Mouse (Mus musculus) lung, postnatal 25 days (tissue): ENCODE results near the gene Kirrel3.

Experiments
- DNase-seq: peaks from one replicate; pipeline ENCODE4 v3.0.0; 2022; ENCODE audit warnings: low spot score

Kirrel3 gene

DNA sequence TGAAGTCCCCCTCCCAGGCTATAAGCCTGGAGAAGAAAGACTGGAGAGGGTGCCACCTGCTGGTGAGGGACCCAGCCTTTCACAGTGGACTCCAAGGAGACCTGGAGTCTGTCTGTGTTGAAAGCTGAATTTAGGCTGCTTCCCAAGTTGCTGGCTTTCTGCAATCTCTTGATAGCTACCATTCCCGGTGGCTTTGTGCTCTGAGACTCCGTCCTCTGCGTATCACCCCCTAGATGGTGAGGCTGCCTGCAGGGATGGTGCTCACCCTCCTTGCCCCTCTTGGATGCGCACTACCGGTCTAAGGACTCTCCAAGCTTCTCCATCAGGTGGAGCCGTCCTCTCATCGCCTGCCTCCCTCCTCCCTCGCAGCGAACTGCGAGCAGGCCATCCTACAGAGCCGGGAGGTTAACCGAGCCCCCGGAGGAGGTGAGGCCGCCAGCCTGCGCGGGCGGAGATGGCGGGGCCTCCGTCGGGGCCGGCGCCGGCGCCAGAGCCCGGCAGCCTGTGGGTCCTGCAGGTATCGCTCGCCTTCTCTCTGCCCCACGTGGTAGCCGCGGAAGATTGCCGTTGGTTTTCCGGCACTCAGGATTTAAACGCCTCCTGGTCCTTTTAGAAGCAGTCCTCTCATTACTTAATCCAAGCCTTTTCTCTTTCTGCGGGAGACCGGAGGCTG lies at the start of gene Kirrel3:
Gene Kirrel3, plus strand, starts transcription at position 136 of the 673 bp plus-strand sequence.
- peak; percentile 15 for DNase-seq

DNA sequence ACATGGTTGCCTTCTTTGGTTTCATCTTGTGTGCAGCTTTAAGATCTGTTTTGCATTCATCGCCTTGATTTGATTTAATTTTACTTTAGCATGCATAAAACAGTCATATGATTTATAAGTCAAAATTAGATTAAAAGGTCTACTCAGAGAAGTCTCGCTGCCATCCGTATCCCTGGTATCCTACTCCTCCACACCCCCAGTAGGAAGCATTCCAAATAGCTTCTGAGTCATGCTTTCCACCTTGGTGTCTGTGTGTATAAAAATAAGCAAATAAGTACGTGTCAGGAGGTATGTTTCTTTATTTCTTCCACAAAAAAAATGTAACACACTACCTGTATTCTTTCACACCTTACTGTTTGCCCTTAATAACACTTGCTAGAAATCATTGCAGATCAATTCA lies 45.0 kb upstream of the Kirrel3 start:
- DNase-seq: no peak

DNA sequence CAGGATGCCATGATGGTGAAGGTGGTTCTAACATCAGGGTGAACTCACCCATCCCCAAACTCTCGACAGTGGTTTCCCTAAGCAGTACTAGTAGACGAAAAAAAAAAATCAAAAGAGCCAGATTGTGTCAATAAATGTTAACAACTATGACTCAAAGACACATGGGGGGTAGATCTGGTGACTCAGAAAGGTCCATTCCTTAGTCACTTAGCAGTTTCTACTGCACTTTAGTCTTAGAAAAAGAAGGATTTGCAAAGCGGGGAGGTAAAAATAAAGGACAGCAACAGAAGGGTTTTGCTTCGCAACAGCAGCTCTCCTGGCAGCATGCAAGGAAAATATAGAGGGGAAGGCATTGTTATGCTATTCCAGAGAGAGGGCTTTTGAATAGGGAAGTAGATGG lies 41.7 kb upstream of the Kirrel3 start:
- no peak for DNase-seq

DNA sequence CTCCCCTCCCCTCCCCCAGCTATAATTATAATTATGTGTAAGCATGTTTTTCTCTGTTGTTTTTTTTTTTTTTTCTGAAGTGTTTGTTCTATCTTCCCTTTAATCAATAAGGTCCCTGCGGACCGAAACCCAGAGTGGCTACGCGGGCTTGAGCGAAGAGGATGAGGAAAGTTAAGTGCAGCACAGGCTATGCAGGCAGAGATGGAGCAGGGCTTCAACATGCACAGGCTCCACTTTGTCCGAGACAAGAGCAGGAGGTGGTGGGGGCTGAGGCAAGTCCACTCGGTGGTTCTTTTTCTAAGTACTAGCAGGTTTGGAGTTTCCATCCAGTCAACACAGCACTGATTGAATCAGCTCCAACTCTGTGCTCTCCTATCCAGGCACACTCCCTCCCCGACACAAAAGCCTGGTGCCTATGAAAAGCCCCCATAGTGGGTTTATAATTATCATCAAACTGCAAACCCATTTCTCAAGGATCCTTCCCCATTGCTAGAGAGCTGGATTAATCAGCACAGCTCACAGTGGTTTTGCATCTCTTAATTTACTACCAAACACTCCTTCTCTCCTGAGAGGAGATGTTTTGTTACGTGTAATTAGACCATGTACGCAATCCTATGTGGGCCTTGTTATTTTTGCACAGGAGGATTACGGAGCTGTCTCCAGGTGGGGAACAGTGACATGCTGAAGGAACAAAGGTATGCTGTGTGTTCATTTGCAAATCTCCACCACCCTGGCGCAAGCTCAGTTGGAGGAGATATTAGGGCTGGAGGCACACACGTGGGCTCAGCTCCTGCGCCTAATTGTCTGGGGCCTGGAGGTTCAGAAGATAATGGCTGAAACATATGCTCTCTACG lies 39.0 kb upstream of the Kirrel3 start:
- DNase-seq: no peak

DNA sequence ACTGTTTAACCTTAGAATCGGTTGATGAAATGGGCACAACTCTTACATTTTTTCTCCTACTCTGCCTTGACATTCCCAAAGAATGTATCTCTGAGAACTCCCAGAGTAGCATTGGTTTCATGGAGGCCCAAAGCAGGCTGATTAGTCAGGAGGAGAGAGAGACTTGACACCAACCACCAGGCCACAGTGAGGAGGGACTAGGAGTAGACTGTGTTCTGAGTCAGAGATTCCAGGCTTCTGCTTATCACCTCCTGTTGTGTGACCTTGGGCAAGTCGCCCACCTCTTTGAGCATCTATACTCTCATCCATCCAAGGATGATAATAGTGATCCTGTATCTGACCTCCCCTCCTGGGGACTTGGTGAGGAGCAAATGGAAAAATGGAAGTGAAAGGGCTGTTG lies 38.0 kb upstream of the Kirrel3 start:
- DNase-seq: no peak

DNA sequence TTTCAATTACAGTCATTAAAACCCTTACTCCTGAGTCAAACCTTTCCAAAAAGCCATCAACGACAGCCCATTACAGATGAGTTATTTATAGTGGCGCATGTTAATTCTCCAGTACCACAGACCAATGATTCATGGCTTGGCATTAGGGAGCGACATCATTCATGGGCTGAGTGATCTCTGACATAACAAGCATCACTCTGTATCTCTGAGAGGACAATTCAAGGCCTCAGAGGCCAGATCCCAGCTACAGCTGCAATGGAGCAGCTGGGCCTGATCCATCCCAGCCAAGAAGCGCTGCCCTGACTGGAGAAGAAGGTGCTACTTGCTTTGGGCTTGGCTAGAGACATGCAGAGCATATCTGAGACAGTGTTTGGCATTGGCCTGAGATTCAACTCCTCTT lies 37.2 kb upstream of the Kirrel3 start:
- no peak for DNase-seq

DNA sequence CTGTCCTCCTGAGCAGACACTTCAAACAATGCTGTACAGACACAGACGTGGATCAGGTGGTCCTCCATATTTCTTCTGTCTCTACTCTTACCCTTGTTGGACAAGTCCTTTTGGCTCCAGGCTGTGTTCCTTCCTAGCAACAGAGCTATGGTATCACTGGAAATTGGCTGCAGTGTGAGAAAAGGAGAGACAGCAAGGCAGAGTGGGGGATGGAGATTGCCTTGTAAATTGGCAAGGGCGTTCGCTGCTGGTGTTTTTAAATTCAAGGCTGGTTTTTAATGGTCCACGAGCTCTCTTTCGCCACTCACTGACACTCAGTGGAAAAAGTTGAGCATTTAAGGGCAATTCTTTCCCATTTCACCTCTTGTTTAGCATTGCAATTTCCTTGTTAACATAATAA lies 27.5 kb upstream of the Kirrel3 start:
- DNase-seq: no peak

DNA sequence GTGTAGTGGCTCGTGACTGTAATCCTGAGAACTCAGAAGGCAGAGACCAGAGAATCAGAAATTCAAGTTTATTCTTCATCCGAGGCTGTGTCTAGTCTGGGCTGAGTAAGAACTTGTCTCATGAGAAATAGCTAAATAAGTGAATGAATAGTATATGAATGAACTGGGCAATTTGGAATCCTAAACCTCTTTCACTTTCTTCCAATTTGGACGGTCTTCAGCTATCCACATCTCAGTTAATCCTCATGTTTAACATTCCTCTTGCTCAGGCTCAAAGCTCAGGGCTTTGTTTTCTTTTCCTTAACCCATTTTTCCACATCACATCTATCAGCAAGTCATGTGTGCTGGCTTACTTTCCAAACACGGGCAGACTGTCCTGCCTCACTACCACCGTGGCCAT lies 25.7 kb upstream of the Kirrel3 start:
- no peak for DNase-seq

DNA sequence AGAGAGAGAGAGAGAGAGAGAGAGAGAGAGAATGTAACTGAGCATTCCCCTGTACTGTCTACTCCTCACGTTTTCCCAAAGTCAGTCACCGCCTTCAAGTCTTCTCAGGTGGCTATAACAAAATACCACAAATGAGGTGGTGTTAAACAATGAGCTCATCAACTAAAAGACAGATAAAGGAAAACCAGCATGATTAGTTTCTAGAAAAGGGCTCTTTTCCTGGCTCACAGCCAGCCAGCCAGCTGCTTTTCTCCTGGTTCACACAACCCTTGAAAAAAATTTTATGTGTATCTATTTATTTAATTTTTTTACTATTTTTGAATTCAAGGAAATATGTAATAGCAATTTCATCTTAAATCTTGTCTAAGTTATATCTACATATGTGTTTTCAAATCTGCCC lies 22.0 kb upstream of the Kirrel3 start:
- no peak for DNase-seq

DNA sequence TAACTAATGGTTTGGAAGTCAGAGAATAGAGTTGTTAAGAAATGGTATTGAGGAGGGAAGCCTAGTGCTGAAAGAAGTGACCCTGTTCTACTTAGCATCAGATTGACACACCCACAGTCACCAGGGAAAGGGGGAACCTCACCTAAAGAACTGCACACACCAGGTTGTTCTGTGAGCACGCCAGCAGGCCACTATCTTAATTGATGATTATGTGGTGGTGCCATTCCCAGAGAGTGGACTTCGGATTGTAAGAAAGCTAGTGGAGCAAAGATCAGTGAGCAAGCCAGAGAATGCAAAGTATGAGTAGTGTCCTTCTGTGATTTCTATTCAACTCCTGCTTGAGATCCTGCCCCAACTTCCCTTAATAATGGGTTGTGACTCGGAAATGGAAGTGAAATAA lies 19.6 kb upstream of the Kirrel3 start:
- DNase-seq: no peak

DNA sequence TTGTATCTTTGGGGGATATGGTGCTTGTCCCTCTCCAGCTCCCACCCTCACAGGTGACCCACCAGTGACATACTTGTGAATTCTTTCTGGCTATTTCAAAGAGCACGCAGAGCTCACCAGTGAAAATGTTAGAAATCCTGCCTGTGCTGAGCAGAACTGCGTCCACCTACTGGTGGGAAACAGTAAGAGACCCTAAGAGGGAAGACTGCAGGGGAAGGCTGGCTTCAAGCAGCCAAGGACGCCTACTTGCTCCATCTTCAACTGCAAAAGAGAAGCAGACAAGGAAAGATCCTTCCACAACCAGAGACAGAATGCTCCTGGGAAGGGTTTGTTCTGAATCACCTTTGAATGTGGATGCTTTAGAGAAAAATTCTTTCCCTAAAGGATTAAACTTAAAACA lies 16.5 kb upstream of the Kirrel3 start:
- DNase-seq: no peak

DNA sequence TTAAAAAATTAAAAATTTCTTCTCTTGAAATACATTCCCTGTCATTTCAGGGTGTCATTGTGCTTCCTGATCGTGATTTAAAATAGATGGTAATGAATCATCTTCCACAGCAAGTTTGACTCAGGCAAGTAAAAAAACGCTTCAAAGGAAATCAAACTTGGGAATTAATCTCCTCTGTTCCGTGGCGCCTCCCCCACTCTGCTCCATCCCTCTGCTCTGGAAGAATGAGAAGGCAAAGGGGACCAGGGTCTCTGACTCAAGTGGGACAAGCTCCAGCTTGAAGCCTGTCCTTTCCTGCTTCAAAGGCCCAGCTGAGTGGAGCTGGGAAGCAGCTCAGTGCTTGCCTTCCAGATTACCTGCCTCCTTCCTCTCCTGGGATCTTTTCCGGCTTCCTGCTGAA lies 9.5 kb upstream of the Kirrel3 start:
- DNase-seq: no peak

DNA sequence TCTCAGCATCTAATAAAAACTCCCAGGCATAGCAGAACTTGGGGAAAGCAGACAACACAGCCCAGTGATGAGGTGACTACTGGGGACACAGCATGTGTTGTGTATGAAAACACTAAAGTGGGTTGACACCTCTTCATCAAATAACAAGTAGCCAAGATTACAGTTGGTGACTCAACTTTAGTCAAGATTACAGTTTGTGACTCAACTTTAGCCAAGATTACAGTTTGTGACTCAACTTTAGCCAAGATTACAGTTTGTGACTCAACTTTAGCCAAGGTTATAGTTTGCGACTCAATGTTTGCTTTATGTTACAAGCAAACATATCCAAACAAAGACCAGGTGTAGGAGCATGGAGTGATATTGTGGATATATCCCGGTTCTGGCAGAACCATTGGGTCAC lies 7.2 kb upstream of the Kirrel3 start:
- DNase-seq: no peak

DNA sequence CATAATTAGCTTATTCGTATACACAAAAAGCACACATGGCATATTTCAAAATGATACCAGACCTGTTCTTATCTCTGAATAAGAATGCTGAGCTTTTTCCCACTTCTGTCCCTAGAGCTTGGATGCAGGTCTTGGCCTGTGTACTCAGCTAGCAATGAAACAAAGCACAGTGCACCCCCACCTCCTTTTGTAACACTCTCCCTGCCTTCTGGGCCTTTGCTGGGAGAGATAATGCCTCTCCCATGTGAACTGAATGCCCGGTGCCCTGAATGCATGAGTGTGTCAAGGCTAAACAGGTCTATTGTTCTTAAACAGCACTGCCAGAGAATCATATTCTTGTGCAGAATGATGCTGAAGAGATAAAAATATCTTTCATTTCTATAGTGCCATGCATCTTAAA lies 2.5 kb upstream of the Kirrel3 start:
- no peak for DNase-seq

DNA sequence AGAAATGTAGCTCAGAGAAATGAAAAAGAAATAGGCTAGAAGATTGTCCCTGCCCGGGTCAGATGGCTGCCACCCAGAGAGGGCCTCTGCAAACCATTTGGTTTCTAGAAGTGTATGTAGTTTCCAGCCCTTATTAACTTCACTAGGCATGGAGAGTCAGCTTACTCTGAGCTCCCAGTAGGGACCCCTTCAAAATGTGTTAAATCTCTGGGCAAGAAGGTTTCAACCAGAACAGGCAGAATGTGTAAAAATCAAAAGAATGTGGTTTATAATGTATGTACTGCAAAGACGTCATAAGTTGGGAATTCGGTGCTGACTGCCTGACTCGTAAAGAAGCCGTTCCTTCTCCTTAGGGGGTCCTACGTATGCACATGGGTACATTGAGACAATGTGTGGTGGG lies 1.0 kb upstream of the Kirrel3 start:
- no peak for DNase-seq

DNA sequence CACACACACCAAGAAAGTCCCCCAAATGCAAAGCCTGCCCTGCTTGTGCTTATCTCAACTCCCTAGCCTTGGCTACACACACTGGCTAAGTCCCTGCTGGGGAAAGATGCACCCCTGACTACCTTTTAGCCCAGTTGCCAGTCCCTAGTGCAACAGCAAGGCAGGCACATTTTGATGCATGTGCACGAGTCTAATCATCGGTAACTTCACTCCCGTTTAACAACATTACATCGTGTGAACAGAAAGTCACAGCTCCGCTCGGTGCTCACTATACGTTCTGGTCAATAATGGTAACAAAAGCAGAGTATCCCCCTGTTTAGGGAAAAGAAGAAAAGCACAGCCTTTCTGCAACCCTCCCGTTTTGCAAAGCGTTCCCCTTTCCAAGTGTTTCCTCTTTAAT lies 2.6 kb downstream of the Kirrel3 start:
- DNase-seq: no peak

DNA sequence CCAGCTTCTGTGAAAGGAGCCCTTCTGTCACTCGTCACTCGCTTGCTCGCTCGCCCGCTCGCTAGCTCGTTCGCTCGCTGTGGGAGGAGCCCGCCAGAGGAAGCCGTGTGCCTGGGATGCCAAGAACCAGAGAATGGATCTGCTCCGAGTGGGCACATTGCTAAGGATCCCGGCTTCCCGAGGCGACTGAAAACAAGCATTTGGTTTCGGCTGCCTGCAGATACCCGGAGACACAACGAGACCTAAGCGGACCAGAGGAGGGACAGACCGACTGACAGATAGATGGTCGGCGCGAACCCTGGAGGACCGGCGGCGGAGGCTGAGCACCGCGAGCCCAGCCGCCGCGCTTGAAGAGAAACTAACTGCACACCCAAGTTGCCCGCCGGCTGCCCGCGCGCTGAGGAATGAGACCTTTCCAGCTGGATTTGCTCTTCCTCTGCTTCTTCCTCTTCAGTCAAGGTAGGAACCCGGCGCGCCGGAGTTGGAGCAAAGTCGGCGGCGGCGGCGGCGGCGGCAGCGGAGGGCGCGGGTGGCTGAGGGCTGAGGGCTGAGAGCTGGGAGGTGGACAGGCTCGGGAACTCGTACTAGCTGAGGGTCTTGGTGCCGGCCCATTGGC lies 3.1 kb downstream of the Kirrel3 start:
- peak; percentile 5 for DNase-seq

DNA sequence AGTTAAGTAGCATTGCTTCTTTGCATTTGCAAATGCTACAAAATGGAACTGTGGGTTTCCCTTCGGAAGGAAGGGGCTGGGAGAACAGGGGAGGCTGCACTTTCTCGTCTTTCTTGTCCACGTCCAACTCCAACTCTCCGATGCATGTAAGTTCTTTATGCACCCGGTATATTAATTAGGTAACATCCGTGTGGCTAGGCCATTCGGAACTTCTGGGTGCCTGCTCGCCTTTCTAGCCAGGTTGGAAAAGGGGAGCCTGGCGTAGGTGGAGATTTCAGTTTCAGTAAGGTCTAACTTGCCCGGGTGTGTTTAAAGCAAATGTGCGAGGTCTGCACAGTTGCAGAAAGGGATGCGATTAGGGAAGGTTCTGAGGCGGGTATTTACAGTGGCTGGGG lies 3.6 kb downstream of the Kirrel3 start:
- no peak for DNase-seq

DNA sequence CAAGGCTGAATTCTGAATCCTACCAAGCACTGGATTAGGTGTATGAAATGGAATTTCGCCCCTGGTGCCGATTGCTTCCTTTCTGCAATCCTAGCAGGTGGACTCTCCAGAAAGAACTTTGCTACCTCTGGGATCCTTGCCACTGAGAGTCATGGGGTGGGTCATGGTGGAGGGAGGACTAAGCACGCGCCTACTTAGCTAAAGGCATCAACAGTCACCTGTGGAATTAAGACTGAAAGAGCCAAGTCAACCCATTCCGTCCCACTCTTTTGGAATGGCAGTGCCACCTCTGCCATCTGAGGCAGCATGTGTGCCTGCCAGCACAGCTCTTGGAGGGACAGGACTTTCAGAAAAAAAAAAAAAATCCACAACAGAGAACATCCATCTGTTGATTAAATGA lies 4.1 kb downstream of the Kirrel3 start:
- DNase-seq: no peak

DNA sequence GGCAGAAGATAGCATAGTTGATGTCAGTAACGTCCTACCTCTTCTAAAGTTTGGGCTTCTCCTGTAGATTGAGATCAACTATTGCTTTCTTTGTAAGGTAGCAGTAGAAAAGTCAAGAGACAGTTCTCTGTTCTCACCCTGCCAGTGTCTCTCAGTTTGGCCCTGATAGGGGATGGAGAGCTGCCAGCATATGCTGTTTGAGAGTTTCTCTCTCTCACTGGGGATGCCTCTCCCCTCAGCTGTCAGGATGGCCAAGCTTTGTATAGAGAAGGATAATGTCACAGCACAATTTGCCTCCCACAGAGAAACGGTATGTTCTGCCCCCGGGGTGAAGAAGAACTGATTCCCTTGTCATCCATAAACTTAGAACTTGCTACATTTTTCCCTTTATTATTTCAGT lies 6.4 kb downstream of the Kirrel3 start:
- no peak for DNase-seq

DNA sequence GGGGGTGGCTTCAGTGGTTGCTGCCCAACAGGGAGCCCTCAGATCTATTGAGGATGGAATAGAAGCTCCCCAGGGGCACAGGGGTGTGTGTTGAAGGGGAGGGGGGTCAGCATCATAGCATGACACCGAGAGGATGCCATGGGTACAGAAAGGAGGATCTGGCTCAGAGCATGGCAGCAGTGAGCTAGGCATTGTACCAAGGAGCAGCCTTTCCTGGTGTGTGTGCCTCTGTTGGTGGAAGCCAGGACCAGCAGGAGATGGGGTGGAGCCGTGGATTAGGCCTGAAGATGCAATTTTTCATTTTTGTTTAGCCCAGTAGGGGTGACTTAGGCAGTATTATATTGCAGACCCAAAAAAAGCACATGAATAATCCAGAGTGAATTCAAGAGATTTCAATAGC lies 7.9 kb downstream of the Kirrel3 start:
- DNase-seq: no peak

DNA sequence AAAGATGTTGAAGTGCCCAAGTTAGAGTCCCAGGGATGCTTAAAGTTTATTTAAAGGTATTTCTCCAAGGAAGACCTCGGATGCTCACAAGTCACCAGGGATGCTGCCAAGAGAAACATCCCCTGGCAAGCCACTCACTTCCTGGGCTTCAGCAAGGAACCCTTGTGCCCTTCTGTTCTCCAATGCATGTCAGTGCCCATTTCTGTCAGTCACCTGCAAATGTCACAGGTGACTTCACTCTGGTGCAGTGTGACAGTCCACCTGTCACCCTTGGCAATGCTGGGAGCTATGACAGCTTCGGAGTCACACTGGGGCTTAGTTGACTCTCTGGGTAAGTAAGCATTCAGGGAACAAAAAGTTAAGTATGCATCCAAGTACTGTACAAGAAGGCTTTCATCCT lies 12.4 kb downstream of the Kirrel3 start:
- no peak for DNase-seq

DNA sequence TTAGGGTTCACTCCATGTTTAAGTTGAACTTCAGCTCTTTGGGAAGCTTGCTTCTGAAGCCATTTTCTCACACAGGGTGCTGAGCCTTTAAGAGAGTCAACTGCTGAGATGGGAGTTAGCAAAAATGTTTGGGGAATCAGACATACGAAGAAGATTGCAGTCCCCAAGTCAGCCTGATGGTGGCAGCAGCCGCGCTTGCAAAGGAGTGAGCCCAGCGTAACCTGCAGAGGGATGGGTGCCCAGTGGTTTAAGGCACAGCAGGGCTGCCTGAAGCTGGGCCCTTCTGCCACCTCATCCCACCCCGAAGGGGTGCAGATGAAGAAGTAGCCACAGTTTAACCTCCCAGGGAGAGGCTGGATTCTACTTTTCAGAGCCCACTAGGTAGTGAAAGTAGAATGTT lies 13.0 kb downstream of the Kirrel3 start:
- peak; percentile 57 for DNase-seq
